Mouse (Mus musculus): ENCODE results near the gene Kpna1.

GRCm38 (mm10) chr16:35993316-35993715 lies 14.8 kb downstream of the Kpna1 start:
- TF ChIP-seq ELF1 (IDR thresholded peaks at IDR 0.05; ENCODE audit: low read depth, low read length) (no peak), MAZ (IDR thresholded peaks at IDR 0.05; ENCODE audit: low read depth, low read length) (no peak)
